Mouse (Mus musculus) ES-E14 (cell line): ENCODE measurements around the gene Ncapg2.

ENCODE experiments used
- CHD2 ChIP-seq: IDR thresholded peaks from 2 replicates; pipeline ENCODE4 v1.6.1; 2014; ENCODE audit warnings: mild to moderate bottlenecking, low read depth, low read length, inconsistent platforms
- HCFC1 ChIP-seq: IDR thresholded peaks from 2 replicates; pipeline ENCODE4 v1.6.1; 2012; ENCODE audit warnings: low read length, inconsistent platforms, borderline replicate concordance; ENCODE audit not compliant: insufficient read depth
- MAFK ChIP-seq: IDR thresholded peaks from 2 replicates; pipeline ENCODE4 v1.6.1; 2014; ENCODE audit warnings: mild to moderate bottlenecking, low read depth, low read length, inconsistent platforms; ENCODE audit not compliant: insufficient read depth
- ZC3H11A ChIP-seq: IDR thresholded peaks from 2 replicates; pipeline ENCODE4 v1.6.1; 2012; ENCODE audit warnings: low read depth, mild to moderate bottlenecking, inconsistent platforms, low read length, borderline replicate concordance
- ZNF384 ChIP-seq: IDR thresholded peaks from 2 replicates; pipeline ENCODE4 v1.6.1; 2012; ENCODE audit warnings: low read depth, low read length, inconsistent platforms

GRCm38 (mm10) chr12:116500652-116501051 lies 95.5 kb downstream of the Ncapg2 start:
- no peak for TF ChIP-seq HCFC1
- TF ChIP-seq CHD2, result no peak
- no peak for TF ChIP-seq MAFK
- no peak for TF ChIP-seq ZNF384
- no peak for TF ChIP-seq ZC3H11A
